Mouse (Mus musculus): ENCODE results near the gene Mpig6b. TPM values are rescaled to one million over a fixed set of nuclear protein-coding genes. Genes with fewer than 3 reads are reported as not detected.

Mpig6b gene
- polyA plus RNA-seq, 1 experiment: 0.30 TPM

DNA sequence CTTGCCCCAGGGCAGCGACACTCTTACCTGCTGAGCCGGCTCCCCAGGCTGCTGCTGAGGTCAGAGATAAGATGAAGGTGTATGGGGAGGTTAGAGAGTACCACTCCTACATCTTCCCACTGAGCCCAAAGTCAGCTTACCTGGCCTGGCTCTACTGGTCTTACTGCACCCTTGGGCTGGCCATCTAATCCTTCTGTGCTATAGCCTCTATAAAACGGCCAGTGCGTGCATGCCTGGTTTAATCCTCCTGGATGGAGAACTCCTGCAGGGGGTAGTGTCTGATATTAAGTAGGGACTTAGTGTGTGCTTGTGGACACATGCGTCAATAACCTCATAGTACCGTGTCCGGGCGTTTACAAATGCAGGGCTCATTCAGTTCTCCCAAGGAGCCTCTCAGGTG is 45.4 kb downstream of the Mpig6b start:
- TF ChIP-seq POLR2A (IDR thresholded peaks at IDR 0.05; ENCODE audit: borderline replicate concordance, extremely low read depth, insufficient read depth, insufficient read length, poor library complexity, severe bottlenecking): no peak
- TF ChIP-seq CTCF (IDR thresholded peaks at IDR 0.05; ENCODE audit: borderline replicate concordance, extremely low read depth, insufficient read depth, insufficient read length): no peak
- no peak for DNase-seq (ENCODE audit: low read depth)

DNA sequence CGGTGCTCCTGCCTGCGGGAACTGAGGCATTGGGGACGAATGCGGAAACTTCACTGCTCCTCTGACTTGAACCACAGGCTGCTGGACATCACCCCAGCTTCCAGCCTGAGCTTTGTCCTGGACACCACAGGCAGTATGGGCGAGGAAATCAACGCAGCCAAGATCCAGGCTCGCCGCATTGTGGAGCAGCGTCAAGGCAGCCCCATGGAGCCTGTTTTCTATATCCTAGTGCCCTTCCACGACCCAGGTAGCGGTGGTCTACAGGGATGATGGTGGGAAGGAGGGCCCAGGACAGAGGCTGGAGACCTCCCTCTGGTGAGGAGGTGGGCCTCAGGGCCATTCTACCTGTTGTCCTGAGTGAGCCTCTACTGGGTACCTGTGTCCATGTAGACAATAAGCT is 46.1 kb downstream of the Mpig6b start:
- no peak for DNase-seq (ENCODE audit: low read depth)
- TF ChIP-seq POLR2A (IDR thresholded peaks at IDR 0.05; ENCODE audit: borderline replicate concordance, extremely low read depth, insufficient read depth, insufficient read length, poor library complexity, severe bottlenecking): no peak
- no peak for TF ChIP-seq CTCF (IDR thresholded peaks at IDR 0.05; ENCODE audit: borderline replicate concordance, extremely low read depth, insufficient read depth, insufficient read length)

DNA sequence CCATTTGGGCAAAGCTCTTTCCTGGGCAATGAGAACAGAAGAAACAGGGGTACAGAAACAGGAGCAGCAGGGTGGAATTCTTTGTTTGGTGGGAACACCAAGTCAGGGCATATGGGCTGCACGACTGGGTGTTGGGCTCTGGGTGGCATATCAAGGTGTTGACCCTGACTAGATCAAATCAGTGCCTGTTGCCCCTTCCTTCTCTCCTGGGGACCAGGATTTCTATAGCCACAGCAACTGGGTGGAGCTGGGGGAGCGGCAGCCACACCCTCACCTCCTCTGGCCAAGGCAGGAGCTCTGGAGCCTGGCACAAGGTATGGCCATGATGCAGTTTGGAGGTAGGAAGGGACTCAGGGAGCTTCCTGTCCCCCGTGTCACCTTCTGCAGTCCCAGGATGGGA is 47.8 kb downstream of the Mpig6b start:
- TF ChIP-seq CTCF (IDR thresholded peaks at IDR 0.05; ENCODE audit: borderline replicate concordance, extremely low read depth, insufficient read depth, insufficient read length) (no peak), POLR2A (IDR thresholded peaks at IDR 0.05; ENCODE audit: borderline replicate concordance, extremely low read depth, insufficient read depth, insufficient read length, poor library complexity, severe bottlenecking) (no peak)

DNA sequence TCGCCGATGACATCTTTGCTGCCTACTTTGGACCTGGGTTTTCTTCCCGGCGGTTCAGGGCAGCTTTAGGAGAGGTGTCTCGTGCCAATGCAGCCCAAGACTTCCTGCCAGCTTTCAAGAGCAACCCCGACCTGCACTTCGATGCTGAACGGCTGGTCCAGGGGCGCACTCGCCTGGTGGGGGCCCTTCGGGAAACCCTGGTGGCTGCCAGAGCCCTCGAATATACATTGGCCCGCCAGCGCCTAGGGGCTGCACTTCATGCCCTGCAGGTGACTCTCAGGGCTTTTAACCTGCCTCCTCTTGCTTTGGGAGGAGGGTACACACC is 48.3 kb downstream of the Mpig6b start:
- no peak for DNase-seq (ENCODE audit: low read depth)
- no peak for TF ChIP-seq CTCF (IDR thresholded peaks at IDR 0.05; ENCODE audit: borderline replicate concordance, extremely low read depth, insufficient read depth, insufficient read length)
- no peak for TF ChIP-seq POLR2A (IDR thresholded peaks at IDR 0.05; ENCODE audit: borderline replicate concordance, extremely low read depth, insufficient read depth, insufficient read length, poor library complexity, severe bottlenecking)

More for the DNA sequence above, 47.8 kb downstream of the Mpig6b start:
- no peak for DNase-seq (ENCODE audit: low read depth)

DNA sequence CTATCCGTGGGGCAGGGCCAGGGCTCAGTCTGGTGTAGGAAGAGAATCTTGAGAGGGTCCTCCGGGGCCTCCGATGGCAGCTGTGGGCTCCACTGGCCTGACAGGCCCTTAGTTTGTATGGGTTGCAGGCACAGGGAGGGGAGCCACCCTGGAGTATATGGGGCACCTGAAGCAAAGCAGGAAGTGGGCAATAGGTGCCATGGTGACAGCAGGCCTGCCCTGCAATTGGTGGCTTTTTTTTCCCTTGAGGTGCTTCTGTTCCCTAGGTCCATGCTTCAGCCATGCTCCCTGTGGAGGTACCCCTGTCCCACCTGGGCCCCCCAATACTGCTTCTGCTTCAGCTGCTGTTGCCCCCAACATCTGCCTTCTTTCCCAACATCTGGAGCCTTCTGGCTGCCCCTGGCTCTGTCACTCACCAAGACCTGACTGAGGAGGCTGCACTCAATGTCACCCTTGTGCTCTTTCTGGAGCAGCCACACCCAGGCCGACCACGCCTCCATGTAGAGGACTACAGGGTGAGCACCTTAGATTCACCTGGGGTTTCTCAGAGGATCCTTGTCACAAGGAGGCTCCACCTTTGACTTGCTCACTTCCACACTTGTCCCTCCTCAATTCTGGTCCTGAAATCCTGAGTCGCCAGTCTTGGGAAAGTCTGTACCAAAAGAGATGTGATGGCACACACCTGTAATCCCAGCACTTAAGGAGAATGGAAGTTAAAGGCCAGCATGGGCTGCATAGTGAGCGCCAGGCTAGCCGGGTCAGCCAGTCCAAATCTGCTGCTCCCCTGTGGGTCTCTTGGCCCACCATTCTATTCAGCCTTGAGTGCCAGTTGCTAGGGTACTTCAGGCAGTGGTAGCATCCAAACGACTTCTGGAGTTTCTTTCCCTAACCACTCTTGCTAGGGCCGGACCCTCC is 48.9 kb downstream of the Mpig6b start:
- DNase-seq (ENCODE audit: low read depth): no peak
- TF ChIP-seq POLR2A (IDR thresholded peaks at IDR 0.05; ENCODE audit: borderline replicate concordance, extremely low read depth, insufficient read depth, insufficient read length, poor library complexity, severe bottlenecking) (no peak), CTCF (IDR thresholded peaks at IDR 0.05; ENCODE audit: borderline replicate concordance, extremely low read depth, insufficient read depth, insufficient read length) (no peak)

DNA sequence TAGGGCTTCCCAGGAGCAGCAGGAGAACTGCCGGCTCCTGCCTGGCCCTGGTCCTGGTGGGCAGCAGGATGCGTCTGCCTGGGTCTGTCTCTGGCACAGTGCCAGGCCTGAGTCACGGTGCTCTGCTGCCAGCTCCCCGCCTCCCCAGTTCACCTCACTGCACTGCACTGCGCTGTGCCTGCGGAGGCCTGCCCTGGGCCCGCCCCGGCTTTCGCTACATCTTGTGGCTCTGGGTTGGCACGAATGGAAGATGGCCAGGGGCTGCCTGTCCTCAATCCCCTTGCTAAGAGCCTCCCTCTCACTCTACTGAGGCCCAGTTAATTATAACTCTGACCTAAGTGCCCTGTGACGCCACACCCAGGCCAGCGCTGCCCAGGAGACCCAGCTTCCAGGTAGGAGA is 49.6 kb downstream of the Mpig6b start, which contains the start of gene Vwa7:
Vwa7 (plus strand) TSS at position 204 of the 400 bp plus-strand sequence.
- TF ChIP-seq CTCF (IDR thresholded peaks at IDR 0.05; ENCODE audit: borderline replicate concordance, extremely low read depth, insufficient read depth, insufficient read length) (no peak), POLR2A (IDR thresholded peaks at IDR 0.05; ENCODE audit: borderline replicate concordance, extremely low read depth, insufficient read depth, insufficient read length, poor library complexity, severe bottlenecking) (no peak)
- peak; percentile 79 for DNase-seq (ENCODE audit: low read depth)

DNA sequence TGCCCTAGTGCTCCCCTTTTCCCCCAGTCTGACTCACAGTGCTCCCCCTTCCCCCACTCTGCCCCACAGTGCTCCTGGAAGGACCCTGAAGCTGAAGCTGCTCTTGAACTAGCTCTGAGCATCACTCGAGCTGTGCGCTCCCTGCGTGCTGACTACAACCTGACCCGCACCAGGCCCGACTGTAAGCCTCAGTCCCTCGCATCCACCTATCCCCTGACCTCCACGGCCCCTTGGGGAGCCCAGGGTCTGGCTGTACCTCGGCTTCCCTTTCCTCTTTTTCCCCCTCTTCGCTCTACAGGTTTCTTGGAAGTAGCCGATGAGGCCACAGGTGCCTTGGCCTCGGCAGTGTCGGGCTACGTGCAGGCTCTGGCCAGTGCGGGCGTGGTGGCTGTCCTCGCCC is 50.7 kb downstream of the Mpig6b start:
- TF ChIP-seq CTCF (IDR thresholded peaks at IDR 0.05; ENCODE audit: borderline replicate concordance, extremely low read depth, insufficient read depth, insufficient read length) (no peak), POLR2A (IDR thresholded peaks at IDR 0.05; ENCODE audit: borderline replicate concordance, extremely low read depth, insufficient read depth, insufficient read length, poor library complexity, severe bottlenecking) (no peak)
- DNase-seq (ENCODE audit: low read depth): no peak

DNA sequence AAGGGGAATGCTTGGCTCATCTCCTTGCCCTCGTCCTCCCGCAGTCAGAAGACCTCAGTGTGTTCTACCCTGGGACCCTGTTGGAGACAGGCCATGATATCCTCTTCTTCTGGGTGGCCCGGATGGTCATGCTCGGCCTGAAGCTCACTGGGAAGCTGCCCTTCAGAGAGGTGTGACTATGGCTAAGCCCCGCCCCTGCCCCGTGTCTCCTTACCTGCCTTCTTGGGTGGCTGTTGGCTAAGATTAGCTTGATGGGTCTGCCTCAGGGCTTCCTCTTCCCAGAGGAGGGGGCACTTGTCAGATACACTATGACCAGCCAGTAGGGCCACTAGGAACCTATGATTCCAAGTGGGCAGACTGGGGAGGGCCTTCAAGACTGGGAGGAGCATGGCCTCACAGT is 52.8 kb downstream of the Mpig6b start:
- no peak for TF ChIP-seq CTCF (IDR thresholded peaks at IDR 0.05; ENCODE audit: borderline replicate concordance, extremely low read depth, insufficient read depth, insufficient read length)
- no peak for TF ChIP-seq POLR2A (IDR thresholded peaks at IDR 0.05; ENCODE audit: borderline replicate concordance, extremely low read depth, insufficient read depth, insufficient read length, poor library complexity, severe bottlenecking)

More for the DNA sequence above, 52.8 kb downstream of the Mpig6b start:
- no peak for DNase-seq (ENCODE audit: low read depth)

Other genes starting within 250 kb of the Mpig6b start
- gene Stk19, start 229.2 kb downstream of the Mpig6b start, polyA plus RNA-seq (2012; rRNA removed): 57.1 and 75.0 TPM in 2 replicates
- 73.5 and 101 TPM in 2 replicates for gene Dxo, start 229.2 kb downstream of the Mpig6b start, polyA plus RNA-seq (2012; rRNA removed)
- gene Skiv2l, start 216.0 kb downstream of the Mpig6b start, polyA plus RNA-seq (2012; rRNA removed): 88.8 and 119 TPM in 2 replicates
- 62.1 and 66.0 TPM in 2 replicates for gene Nelfe, start 215.8 kb downstream of the Mpig6b start, polyA plus RNA-seq (2012; rRNA removed)
- 0.21 and 0.42 TPM in 2 replicates for gene Cfb, start 203.7 kb downstream of the Mpig6b start, polyA plus RNA-seq (2012; rRNA removed)
- gene Zbtb12, start 186.7 kb downstream of the Mpig6b start, polyA plus RNA-seq (2012; rRNA removed): 116 and 135 TPM in 2 replicates
- 0.04 TPM in 1 of 2 replicates, not detected in the other for gene Gm20547, start 184.1 kb downstream of the Mpig6b start, polyA plus RNA-seq (2012; rRNA removed)
- 1.1 and 2.3 TPM in 2 replicates for gene C2, start 167.9 kb downstream of the Mpig6b start, polyA plus RNA-seq (2012; rRNA removed)
- gene Ehmt2, start 167.7 kb downstream of the Mpig6b start, polyA plus RNA-seq (2012; rRNA removed): 350 and 361 TPM in 2 replicates
- 0.06 and 0.07 TPM in 2 replicates for gene Slc44a4, start 151.7 kb downstream of the Mpig6b start, polyA plus RNA-seq (2012; rRNA removed)
- gene Neu1, start 134.9 kb downstream of the Mpig6b start, polyA plus RNA-seq (2012; rRNA removed): 28.0 and 29.6 TPM in 2 replicates
- gene Hspa1b, start 106.9 kb downstream of the Mpig6b start, polyA plus RNA-seq (2012; rRNA removed): 6.3 and 7.1 TPM in 2 replicates
- gene Gm20481, start 96.3 kb downstream of the Mpig6b start, polyA plus RNA-seq (2012; rRNA removed): not detected in 2 replicates
- gene Hspa1a, start 94.0 kb downstream of the Mpig6b start, polyA plus RNA-seq (2012; rRNA removed): 6.3 and 6.6 TPM in 2 replicates
- 0.14 and 0.40 TPM in 2 replicates for gene Hspa1l, start 93.5 kb downstream of the Mpig6b start, polyA plus RNA-seq (2012; rRNA removed)
- 136 and 185 TPM in 2 replicates for gene Lsm2, start 84.3 kb downstream of the Mpig6b start, polyA plus RNA-seq (2012; rRNA removed)
- gene Vars, start 65.2 kb downstream of the Mpig6b start, polyA plus RNA-seq (2012; rRNA removed): 99.2 and 119 TPM in 2 replicates
- 0.49 and 0.71 TPM in 2 replicates for gene Vwa7, start 49.6 kb downstream of the Mpig6b start, polyA plus RNA-seq (2012; rRNA removed)
- 4.0 and 6.5 TPM in 2 replicates for gene Sapcd1, start 38.2 kb downstream of the Mpig6b start, polyA plus RNA-seq (2012; rRNA removed)
- gene Msh5, start 19.4 kb downstream of the Mpig6b start, polyA plus RNA-seq (2012; rRNA removed): 4.2 and 6.4 TPM in 2 replicates
- 69.6 and 89.8 TPM in 2 replicates for gene Clic1, start 16.2 kb downstream of the Mpig6b start, polyA plus RNA-seq (2012; rRNA removed)
- gene Ddah2, start 7.1 kb downstream of the Mpig6b start, polyA plus RNA-seq (2012; rRNA removed): 322 and 438 TPM in 2 replicates
- gene Ly6g6c, start 796 bp downstream of the Mpig6b start, polyA plus RNA-seq (2012; rRNA removed): 0.42 and 0.50 TPM in 2 replicates
- 1.2 and 12.4 TPM in 2 replicates for gene Ly6g6e, start 10.7 kb upstream of the Mpig6b start, polyA plus RNA-seq (2012; rRNA removed)
- gene Ly6g6d, start 11.9 kb upstream of the Mpig6b start, polyA plus RNA-seq (2012; rRNA removed): 1.8 and 2.7 TPM in 2 replicates
- gene Ly6g6f, start 19.4 kb upstream of the Mpig6b start, polyA plus RNA-seq (2012; rRNA removed): 0.15 and 0.30 TPM in 2 replicates
- 91.0 and 135 TPM in 2 replicates for gene Abhd16a, start 23.1 kb upstream of the Mpig6b start, polyA plus RNA-seq (2012; rRNA removed)
- gene Ly6g5c, start 42.1 kb upstream of the Mpig6b start, polyA plus RNA-seq (2012; rRNA removed): not detected in 2 replicates
- 3.1 and 3.4 TPM in 2 replicates for gene Ly6g5b, start 49.2 kb upstream of the Mpig6b start, polyA plus RNA-seq (2012; rRNA removed)
- gene Gpank1, start 55.3 kb upstream of the Mpig6b start, polyA plus RNA-seq (2012; rRNA removed): 21.4 and 25.3 TPM in 2 replicates
- gene Csnk2b, start 55.9 kb upstream of the Mpig6b start, polyA plus RNA-seq (2012; rRNA removed): 243 and 257 TPM in 2 replicates
- gene D17H6S53E, start 60.2 kb upstream of the Mpig6b start, polyA plus RNA-seq (2012; rRNA removed): 3.3 and 4.6 TPM in 2 replicates
- 0.93 and 1.1 TPM in 2 replicates for gene Apom, start 65.9 kb upstream of the Mpig6b start, polyA plus RNA-seq (2012; rRNA removed)
- 378 and 427 TPM in 2 replicates for gene Bag6, start 69.0 kb upstream of the Mpig6b start, polyA plus RNA-seq (2012; rRNA removed)
- 367 and 409 TPM in 2 replicates for gene Prrc2a, start 98.7 kb upstream of the Mpig6b start, polyA plus RNA-seq (2012; rRNA removed)
- 1.6 and 2.2 TPM in 2 replicates for gene Aif1, start 109.9 kb upstream of the Mpig6b start, polyA plus RNA-seq (2012; rRNA removed)
- gene Lst1, start 122.3 kb upstream of the Mpig6b start, polyA plus RNA-seq (2012; rRNA removed): 8.2 and 11.8 TPM in 2 replicates
- 0.58 and 1.1 TPM in 2 replicates for gene Ltb, start 128.3 kb upstream of the Mpig6b start, polyA plus RNA-seq (2012; rRNA removed)
- 0.15 and 0.21 TPM in 2 replicates for gene Tnf, start 135.8 kb upstream of the Mpig6b start, polyA plus RNA-seq (2012; rRNA removed)
- gene Lta, start 139.2 kb upstream of the Mpig6b start, polyA plus RNA-seq (2012; rRNA removed): 0.27 and 0.29 TPM in 2 replicates
- gene Gm16181, start 154.7 kb upstream of the Mpig6b start, polyA plus RNA-seq (2012; rRNA removed): not detected in 2 replicates
- 72.5 and 74.9 TPM in 2 replicates for gene Atp6v1g2, start 167.5 kb upstream of the Mpig6b start, polyA plus RNA-seq (2012; rRNA removed)
- 13.4 and 17.3 TPM in 2 replicates for gene Nfkbil1, start 169.6 kb upstream of the Mpig6b start, polyA plus RNA-seq (2012; rRNA removed)
- 887 and 1,110 TPM in 2 replicates for gene Ddx39b, start 175.6 kb upstream of the Mpig6b start, polyA plus RNA-seq (2012; rRNA removed)
- gene H2-D1, start 196.5 kb upstream of the Mpig6b start, polyA plus RNA-seq (2012; rRNA removed): 37.1 and 39.5 TPM in 2 replicates

Data from brain, embryonic 14.5 days (tissue).